ENCODE assay signal across 14 mouse cellular contexts in genomic region chr6:94729132-94729531, GRCm38 (mm10). TPM values are rescaled to one million over a fixed set of nuclear protein-coding genes. Genes with fewer than 3 reads are reported as not detected.
DNase-seq lines count a peak whose midpoint lies in the region; ATAC-seq lines count a peak whose summit lies in the region.
"Had no signal": no experiment of that assay in that cellular context is flagged by ENCODE, and none has a peak within 500 bp of the region (broad histone marks: within the 10 kb centered on the region; RNA-seq: fewer than 3 reads in every experiment).

No protein-coding gene starts in this region.

- ATAC-seq in forebrain, embryonic 13.5 days: no peak
- no peak for ATAC-seq in midbrain, embryonic 14.5 days (ENCODE audit: low FRiP score, low TSS enrichment)
- no peak for ATAC-seq in midbrain, embryonic 13.5 days
- ATAC-seq in intestine, embryonic 15.5 days: peak; percentile 12; the same call in 1 of the 2 replicates

- no peak for DNase-seq in forebrain, embryonic 10.5 days (ENCODE audit: extremely low spot score, low spot score)
- DNase-seq in midbrain, embryonic 14.5 days: peak; percentile 23
- DNase-seq in thymus, postnatal 25 days: peak; percentile 34
- DNase-seq in kidney, postnatal 14 days: no peak
- DNase-seq: adrenal gland, adult 2 months; cerebellum, adult 11 months; layer of hippocampus, postnatal 36 days; right cerebral cortex, postnatal 14 days had no signal

- H3K4me3 ChIP-seq in forebrain, embryonic 10.5 days: no peak overlapping the region
- H3K4me3 ChIP-seq in forebrain, embryonic 13.5 days: no peak overlapping the region
- H3K4me3 ChIP-seq in midbrain, embryonic 14.5 days (replicated peaks; ENCODE audit: low read depth, low read length): no peak overlapping the region
- H3K4me3 ChIP-seq in midbrain, embryonic 13.5 days (replicated peaks): no peak overlapping the region
- H3K4me3 ChIP-seq in intestine, embryonic 15.5 days (replicated peaks): no peak overlapping the region
- H3K4me3 ChIP-seq: kidney, embryonic 15.5 days had no signal

- H3K27me3 ChIP-seq in forebrain, embryonic 10.5 days (ENCODE audit: poor library complexity, severe bottlenecking): 0 out of 2 replicates have a peak, but pooled peaks cover 5% of the 10 kb centered on the region
- H3K27me3 ChIP-seq in forebrain, embryonic 13.5 days: no peaks in the 10 kb centered on the region
- no peaks in the 10 kb centered on the region for H3K27me3 ChIP-seq in midbrain, embryonic 14.5 days (ENCODE audit: control insufficient read depth, insufficient read depth, low read length)
- H3K27me3 ChIP-seq in midbrain, embryonic 13.5 days: no peaks in the 10 kb centered on the region
- H3K27me3 ChIP-seq in intestine, embryonic 15.5 days (replicated peaks): no peaks in the 10 kb centered on the region
- H3K27me3 ChIP-seq: heart, embryonic 12.5 days; kidney, embryonic 15.5 days had no signal

- peak overlapping the region; percentile 41; the same call in 1 of the 2 replicates for H3K27ac ChIP-seq in forebrain, embryonic 10.5 days
- no peak overlapping the region; the same call in 1 of the 2 replicates for H3K27ac ChIP-seq in forebrain, embryonic 13.5 days
- H3K27ac ChIP-seq in midbrain, embryonic 14.5 days (replicated peaks; ENCODE audit: low read depth, low read length): no peak overlapping the region
- no peak overlapping the region for H3K27ac ChIP-seq in midbrain, embryonic 13.5 days
- H3K27ac ChIP-seq in intestine, embryonic 15.5 days: 0 out of 2 replicates have a peak overlapping the region, but pooled peaks have one; percentile 37
- H3K27ac ChIP-seq: kidney, embryonic 15.5 days had no signal

- H3K4me1 ChIP-seq in forebrain, embryonic 10.5 days: peaks cover 16% of the 10 kb centered on the region
- peaks cover 10% of the 10 kb centered on the region for H3K4me1 ChIP-seq in forebrain, embryonic 13.5 days
- peaks cover 7% of the 10 kb centered on the region; the same call in 1 of the 2 replicates for H3K4me1 ChIP-seq in midbrain, embryonic 14.5 days (ENCODE audit: control insufficient read depth, insufficient read depth, low read length)
- H3K4me1 ChIP-seq in midbrain, embryonic 13.5 days (replicated peaks): 0 out of 2 replicates have a peak, but pooled peaks cover 10% of the 10 kb centered on the region
- H3K4me1 ChIP-seq in intestine, embryonic 15.5 days (replicated peaks): 0 out of 2 replicates have a peak, but pooled peaks cover 2% of the 10 kb centered on the region

- WGBS in forebrain, embryonic 10.5 days: 27% methylated on average over 3 of the region's 3 CpGs
- WGBS in forebrain, embryonic 13.5 days: 28% methylated on average over 3 of the region's 3 CpGs
- WGBS in midbrain, embryonic 14.5 days: 24% methylated on average over 3 of the region's 3 CpGs
- WGBS in midbrain, embryonic 13.5 days: 18% methylated on average over 3 of the region's 3 CpGs
- 33% methylated on average over 3 of the region's 3 CpGs for WGBS in intestine, embryonic 15.5 days

- H3K9me3 ChIP-seq in forebrain, embryonic 10.5 days: no peaks in the 10 kb centered on the region
- H3K9me3 ChIP-seq in forebrain, embryonic 13.5 days (replicated peaks): no peaks in the 10 kb centered on the region
- H3K9me3 ChIP-seq in midbrain, embryonic 14.5 days (ENCODE audit: control insufficient read depth, low read length): no peaks in the 10 kb centered on the region
- H3K9me3 ChIP-seq in midbrain, embryonic 13.5 days: no peaks in the 10 kb centered on the region
- no peaks in the 10 kb centered on the region for H3K9me3 ChIP-seq in intestine, embryonic 15.5 days
- H3K9me3 ChIP-seq: heart, embryonic 12.5 days; kidney, embryonic 15.5 days had no signal

- no peak overlapping the region for H3K4me2 ChIP-seq in forebrain, embryonic 13.5 days
- H3K4me2 ChIP-seq in midbrain, embryonic 14.5 days (ENCODE audit: low read length): no peak overlapping the region
- no peak overlapping the region for H3K4me2 ChIP-seq in midbrain, embryonic 13.5 days (replicated peaks)
- no peak overlapping the region for H3K4me2 ChIP-seq in intestine, embryonic 15.5 days (replicated peaks)

- H3K36me3 ChIP-seq in forebrain, embryonic 10.5 days (replicated peaks): no peaks in the 10 kb centered on the region
- no peaks in the 10 kb centered on the region for H3K36me3 ChIP-seq in forebrain, embryonic 13.5 days (ENCODE audit: poor library complexity, severe bottlenecking)
- no peaks in the 10 kb centered on the region for H3K36me3 ChIP-seq in midbrain, embryonic 14.5 days (ENCODE audit: control insufficient read depth, insufficient read depth, low read length)
- H3K36me3 ChIP-seq in midbrain, embryonic 13.5 days: no peaks in the 10 kb centered on the region
- no peaks in the 10 kb centered on the region for H3K36me3 ChIP-seq in intestine, embryonic 15.5 days
- H3K36me3 ChIP-seq: heart, embryonic 12.5 days; kidney, embryonic 15.5 days had no signal

- no peak overlapping the region for H3K9ac ChIP-seq in forebrain, embryonic 13.5 days
- no peak overlapping the region for H3K9ac ChIP-seq in midbrain, embryonic 14.5 days (replicated peaks; ENCODE audit: low read length)
- no peak overlapping the region for H3K9ac ChIP-seq in midbrain, embryonic 13.5 days (replicated peaks)
- H3K9ac ChIP-seq in intestine, embryonic 15.5 days: no peak overlapping the region
- H3K9ac ChIP-seq: heart, embryonic 12.5 days; kidney, embryonic 15.5 days; lung, embryonic 14.5 days had no signal

RNA-seq across cellular contexts. Expression of gene Lrig1, which starts 29.2 kb away (rescaled TPM):
- 18.8 and 20.6 TPM in 2 replicates for polyA plus RNA-seq in forebrain, embryonic 10.5 days (2016; fragmentation: Nextera tagmentation; extraction: Ambion mirVana)
- polyA plus RNA-seq in forebrain, embryonic 13.5 days (2015; fragmentation: Nextera tagmentation; extraction: Ambion mirVana): 6.4 and 7.6 TPM in 2 replicates
- polyA plus RNA-seq in midbrain, embryonic 14.5 days (2014; fragmentation: Nextera tagmentation; extraction: Ambion mirVana): 17.1 and 18.7 TPM in 2 replicates
- polyA plus RNA-seq in midbrain, embryonic 13.5 days (2015; fragmentation: Nextera tagmentation; extraction: Ambion mirVana): 10.5 and 11.4 TPM in 2 replicates
- 17.1 and 19.5 TPM in 2 replicates for polyA plus RNA-seq in intestine, embryonic 15.5 days (2015; fragmentation: Nextera tagmentation; extraction: Ambion mirVana)

Comparison
In these comparisons a context has a peak if more than half of its experiments do, and no peak if none do; other contexts are left out.
1. H3K27ac ChIP-seq: peak in forebrain, embryonic 10.5 days (single experiment) and intestine, embryonic 15.5 days (single experiment); none in forebrain, embryonic 13.5 days (single experiment), midbrain, embryonic 14.5 days (single experiment) and midbrain, embryonic 13.5 days (single experiment).
2. DNase-seq: peak in midbrain, embryonic 14.5 days (single experiment) and thymus, postnatal 25 days (single experiment); none in forebrain, embryonic 10.5 days (single experiment) and kidney, postnatal 14 days (single experiment).